8 mouse cellular contexts compared by ENCODE assay signal in the genomic region with DNA sequence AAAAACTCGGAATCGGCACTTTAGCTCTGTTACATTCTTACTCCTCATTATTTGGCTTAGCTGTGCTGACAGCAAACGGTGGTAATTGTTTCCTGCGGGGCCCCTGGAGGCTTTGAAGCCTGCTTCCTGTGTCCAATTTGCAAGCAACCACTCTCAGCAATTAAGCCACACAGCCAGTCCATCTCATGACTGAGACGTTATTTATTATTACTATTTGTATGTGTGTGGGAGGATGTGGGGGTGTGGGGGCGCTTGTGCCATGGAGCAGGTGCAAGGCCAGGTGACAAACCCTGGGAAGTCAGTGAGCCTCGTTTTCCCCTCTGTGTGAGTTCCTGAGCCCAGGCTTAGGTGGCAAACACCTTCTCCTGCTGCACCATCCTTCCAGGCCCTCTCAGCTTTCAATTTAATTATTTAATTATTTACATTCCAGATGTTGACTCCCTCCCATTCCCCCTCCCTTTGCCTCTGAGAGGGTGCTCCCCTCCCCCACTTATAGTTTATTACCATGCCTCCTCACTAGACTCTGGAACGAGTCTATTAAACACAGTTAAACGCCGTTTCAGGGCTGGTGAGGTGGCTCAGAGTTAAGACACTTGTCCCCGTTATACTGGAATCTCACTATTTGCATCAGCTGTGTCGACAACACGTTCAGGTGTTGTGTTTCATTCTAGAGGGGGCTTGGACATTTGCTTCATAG. TPM values are rescaled to one million over a fixed set of nuclear protein-coding genes. Genes with fewer than 3 reads are reported as not detected.
DNase-seq lines count a peak whose midpoint lies in the region; ATAC-seq and TF ChIP-seq lines count a peak whose summit lies in the region.
"Had no signal": no experiment of that assay in that cellular context is flagged by ENCODE, and none has a peak within 500 bp of the region (broad histone marks: within the 10 kb centered on the region; RNA-seq: fewer than 3 reads in every experiment).

No protein-coding gene starts in this region.

- H3K4me3 ChIP-seq in lung, embryonic 14.5 days (ENCODE audit: low read depth, low read length): no peak overlapping the region
- H3K4me3 ChIP-seq in neural tube, embryonic 14.5 days (ENCODE audit: low read depth, low read length): no peak overlapping the region
- H3K4me3 ChIP-seq: heart, embryonic 10.5 days had no signal

- H3K4me1 ChIP-seq in lung, embryonic 14.5 days (ENCODE audit: insufficient read depth): no peaks in the 10 kb centered on the region
- H3K4me1 ChIP-seq in neural tube, embryonic 14.5 days (ENCODE audit: control insufficient read depth, insufficient read depth, low read length): peaks cover 4% of the 10 kb centered on the region; the same call in 1 of the 2 replicates

- no peak for TF ChIP-seq CTCF in lung, embryonic 14.5 days (IDR thresholded peaks at IDR 0.05; ENCODE audit: low read depth)

- H3K9ac ChIP-seq in lung, embryonic 14.5 days: no peak overlapping the region
- H3K9ac ChIP-seq in neural tube, embryonic 14.5 days (replicated peaks; ENCODE audit: low read depth, low read length): no peak overlapping the region

- WGBS in lung, embryonic 14.5 days: 22% methylated on average over 13 of the region's 13 CpGs
- WGBS in neural tube, embryonic 14.5 days: 15% methylated on average over 13 of the region's 13 CpGs

- DNase-seq in lung, embryonic 14.5 days: peak; percentile 39
- DNase-seq in lung, adult 18-20 months: no peak
- DNase-seq in R1 (ENCODE audit: low read depth, low spot score): peak; percentile 45
- peak; percentile 85 for DNase-seq in forelimb bud, embryonic 11.5 days (ENCODE audit: low read depth, low spot score)
- DNase-seq in right cerebral cortex, postnatal 36 days (ENCODE audit: low spot score in 2 of 2): no peak
- no peak for DNase-seq in cerebellum, adult 11 months

- no peaks in the 10 kb centered on the region for H3K9me3 ChIP-seq in lung, embryonic 14.5 days (ENCODE audit: low read depth, low read length)
- no peaks in the 10 kb centered on the region for H3K9me3 ChIP-seq in neural tube, embryonic 14.5 days (ENCODE audit: control insufficient read depth, low read length)
- H3K9me3 ChIP-seq: heart, embryonic 10.5 days had no signal

- no peaks in the 10 kb centered on the region for H3K36me3 ChIP-seq in lung, embryonic 14.5 days (ENCODE audit: insufficient read depth)
- no peaks in the 10 kb centered on the region for H3K36me3 ChIP-seq in neural tube, embryonic 14.5 days (ENCODE audit: control insufficient read depth, insufficient read depth, low read length)
- H3K36me3 ChIP-seq: heart, embryonic 10.5 days had no signal

- no peak overlapping the region for H3K27ac ChIP-seq in lung, embryonic 14.5 days (ENCODE audit: low read depth)
- peak overlapping the region; percentile 6; the same call in 1 of the 2 replicates for H3K27ac ChIP-seq in neural tube, embryonic 14.5 days (ENCODE audit: low read depth, low read length)
- H3K27ac ChIP-seq: heart, embryonic 10.5 days had no signal

- no peak for ATAC-seq in lung, embryonic 14.5 days (ENCODE audit: insufficient read depth)
- ATAC-seq in neural tube, embryonic 14.5 days (ENCODE audit: low read depth): peak; percentile 59

- no peak overlapping the region for H3K4me2 ChIP-seq in lung, embryonic 14.5 days
- peak overlapping the region; percentile 31; the same call in 1 of the 2 replicates for H3K4me2 ChIP-seq in neural tube, embryonic 14.5 days (ENCODE audit: low read depth, low read length)

- H3K27me3 ChIP-seq in lung, embryonic 14.5 days (ENCODE audit: insufficient read depth, low read length): no peaks in the 10 kb centered on the region
- no peaks in the 10 kb centered on the region for H3K27me3 ChIP-seq in neural tube, embryonic 14.5 days (ENCODE audit: control insufficient read depth, insufficient read depth, low read length)

RNA-seq across cellular contexts. Expression of gene Optn, which starts 18.4 kb away (rescaled TPM):
- 5.8 and 6.5 TPM in 2 replicates for polyA plus RNA-seq in lung, embryonic 14.5 days (2014; fragmentation: Nextera tagmentation; extraction: Ambion mirVana)
- polyA plus RNA-seq in neural tube, embryonic 14.5 days (2014; fragmentation: Nextera tagmentation; extraction: Ambion mirVana): 14.6 and 16.6 TPM in 2 replicates

RNA-seq across cellular contexts. Expression of gene Mcm10, which starts 32.8 kb away (rescaled TPM):
- polyA plus RNA-seq in lung, embryonic 14.5 days (2014; fragmentation: Nextera tagmentation; extraction: Ambion mirVana): 50.3 and 52.3 TPM in 2 replicates
- 1.8 and 3.5 TPM in 2 replicates for polyA plus RNA-seq in neural tube, embryonic 14.5 days (2014; fragmentation: Nextera tagmentation; extraction: Ambion mirVana)

Comparison
In these comparisons a context has a peak if more than half of its experiments do, and no peak if none do; other contexts are left out.
1. DNase-seq: peak in lung, embryonic 14.5 days (single experiment), R1 (single experiment) and forelimb bud, embryonic 11.5 days (single experiment); none in lung, adult 18-20 months (0 of 2), right cerebral cortex, postnatal 36 days (0 of 2) and cerebellum, adult 11 months (single experiment).
2. RNA of gene Mcm10, which starts 32.8 kb away (polyA plus RNA-seq): 50.3 to 52.3 TPM in lung, embryonic 14.5 days; 1.8 to 3.5 TPM in neural tube, embryonic 14.5 days; every median in the first group is over 10 times any median in the second.